10 mouse cellular contexts compared by ENCODE assay signal in genomic region chr2:163397905-163398304, GRCm38 (mm10). TPM values are rescaled to one million over a fixed set of nuclear protein-coding genes. Genes with fewer than 3 reads are reported as not detected.
DNase-seq lines count a peak whose midpoint lies in the region; ATAC-seq and TF ChIP-seq lines count a peak whose summit lies in the region.
"Had no signal": no experiment of that assay in that cellular context is flagged by ENCODE, and none has a peak within 500 bp of the region (broad histone marks: within the 10 kb centered on the region; RNA-seq: fewer than 3 reads in every experiment).

TSS of gene Jph2 (minus strand) at chr2:163397993.

- TF ChIP-seq CTCF in thymus, adult 2 months (IDR thresholded peaks at IDR 0.05; ENCODE audit: borderline replicate concordance, control insufficient read depth, extremely low read depth, insufficient read depth, low read length, poor library complexity), result no peak

- peak within 1 kb of the TSS; percentile 77 for H3K4me2 ChIP-seq in myocyte (ENCODE audit: low read depth)

- no peaks in the 10 kb centered on the region for H3K27me3 ChIP-seq in thymus, adult 2 months (ENCODE audit: control insufficient read depth, insufficient read depth, low read length)
- H3K27me3 ChIP-seq in myocyte (ENCODE audit: control insufficient read depth, insufficient read depth, insufficient read length), result no peaks in the 10 kb centered on the region
- H3K27me3 ChIP-seq: Patski had no signal

- no peaks in the 10 kb centered on the region for H3K4me1 ChIP-seq in thymus, adult 2 months (replicated peaks; ENCODE audit: control insufficient read depth, insufficient read depth, low read length)
- H3K4me1 ChIP-seq: megakaryocyte, embryonic 14.5 days had no signal

- no peak within 1 kb of the TSS for H3K4me3 ChIP-seq in thymus, adult 2 months (ENCODE audit: control insufficient read depth, insufficient read depth, low read length)
- peak within 1 kb of the TSS; percentile 89 for H3K4me3 ChIP-seq in myocyte
- H3K4me3 ChIP-seq: megakaryocyte, embryonic 14.5 days had no signal

- ATAC-seq in megakaryocyte-erythroid progenitor cell, adult 5-6 weeks (replicated peaks; ENCODE audit: low FRiP score, low TSS enrichment, poor library complexity, severe bottlenecking), result no peak
- ATAC-seq: Patski had no signal

- H3ac ChIP-seq in myocyte (ENCODE audit: control insufficient read depth, insufficient read length), result peak within 1 kb of the TSS; percentile 21

- no peak for TF ChIP-seq POLR2A in thymus, adult 2 months (IDR thresholded peaks at IDR 0.05; ENCODE audit: control insufficient read depth, extremely low read depth, insufficient read depth, low read length, poor library complexity)
- peak; percentile 79 for TF ChIP-seq POLR2A in myocyte (IDR thresholded peaks at IDR 0.05; ENCODE audit: insufficient read length, low read depth)

- no peak within 1 kb of the TSS for H3K27ac ChIP-seq in thymus, adult 2 months (ENCODE audit: control insufficient read depth, insufficient read depth, low read length)

- H3K36me3 ChIP-seq in thymus, adult 2 months (ENCODE audit: control insufficient read depth, insufficient read depth, low read length), result no peaks in the 10 kb centered on the region
- H3K36me3 ChIP-seq in myocyte (ENCODE audit: control insufficient read depth, insufficient read depth), result no peaks in the 10 kb centered on the region

- 50% methylated on average over 10 of the region's 10 CpGs for WGBS in thymus, adult 2 months

- DNase-seq in thymus, adult 2 months, result no peak
- DNase-seq in thymus, postnatal 10 days (ENCODE audit: low spot score in 2 of 2), result no peak
- peak; percentile 99 for DNase-seq in heart, adult 11 months
- peak; percentile 32 to 48 for DNase-seq in kidney, postnatal 25 days
- DNase-seq in frontal cortex, adult 2 months (ENCODE audit: extremely low spot score in 1 of 2, low spot score in 1 of 2), result no peak
- no peak for DNase-seq in spleen, adult 18-20 months

- H3K79me2 ChIP-seq in myocyte (ENCODE audit: control insufficient read depth, insufficient read depth), result peaks cover 49% of the 10 kb centered on the region

TF ChIP-seq in myocyte, 11 proteins besides CTCF, POLR2A, EP300 and RAD21:
- no peak for TF ChIP-seq TCF3 (IDR thresholded peaks at IDR 0.05; ENCODE audit: insufficient read length, low read depth)
- no peak for TF ChIP-seq MAX (IDR thresholded peaks at IDR 0.05; ENCODE audit: low read depth)
- TF ChIP-seq SRF (IDR thresholded peaks at IDR 0.05; ENCODE audit: control insufficient read depth, insufficient read length, low read depth), result peak; percentile 78
- no peak for TF ChIP-seq REST (IDR thresholded peaks at IDR 0.05; ENCODE audit: insufficient read depth, insufficient read length)
- no peak for TF ChIP-seq USF1 (IDR thresholded peaks at IDR 0.05; ENCODE audit: low read depth)
- no peak for TF ChIP-seq TCF12 (IDR thresholded peaks at IDR 0.05; ENCODE audit: insufficient read depth, poor library complexity, severe bottlenecking)
- TF ChIP-seq MYOD1 (IDR thresholded peaks at IDR 0.05; ENCODE audit: control insufficient read depth in 1 of 3, insufficient read length in 2 of 3, low read depth in 2 of 3), result no peak
- TF ChIP-seq E2F4 (IDR thresholded peaks at IDR 0.05; ENCODE audit: insufficient read depth), result no peak
- peak; percentile 73 for TF ChIP-seq POLR2AphosphoS2 (IDR thresholded peaks at IDR 0.05; ENCODE audit: insufficient read length, low read depth)
- TF ChIP-seq MYOG (IDR thresholded peaks at IDR 0.05; ENCODE audit: control insufficient read depth in 1 of 3, insufficient read depth in 1 of 3, insufficient read length in 2 of 3, low read depth in 2 of 3), result peak in 1 of 3 experiments; percentile 71
- no peak for TF ChIP-seq CEBPB (IDR thresholded peaks at IDR 0.05; ENCODE audit: insufficient read depth, poor library complexity, severe bottlenecking)

RNA-seq across cellular contexts. Expression of gene Jph2, which starts in this region (rescaled TPM):
- polyA plus RNA-seq in thymus, adult 2 months (2012; rRNA removed), result 3.3 and 14.7 TPM in 2 replicates
- 217 TPM for polyA plus RNA-seq in myocyte (2012; fragmentation: generic; extraction: Trizol)
- not detected in 2 replicates for total RNA-seq in megakaryocyte-erythroid progenitor cell, adult 5-6 weeks (2014; fragmentation: Nextera tagmentation)
- not detected in 2 replicates for total RNA-seq in megakaryocyte-erythroid progenitor cell, adult 5-6 weeks (2017)
- 0.64 and 0.78 TPM in 2 replicates for polyA plus RNA-seq in frontal cortex, adult 2 months (2012; rRNA removed)

Comparison
In these comparisons a context has a peak if more than half of its experiments do, and no peak if none do; other contexts are left out.
1. RNA of gene Jph2 (polyA plus RNA-seq): 217 TPM in myocyte (single experiment); 3.3 to 14.7 TPM in thymus, adult 2 months and 0.64 to 0.78 TPM in frontal cortex, adult 2 months; every median in the first group is over 10 times any median in the second.
2. DNase-seq: peak in heart, adult 11 months (single experiment) and kidney, postnatal 25 days (2 of 2); none in thymus, adult 2 months (single experiment), thymus, postnatal 10 days (0 of 2), frontal cortex, adult 2 months (0 of 2) and spleen, adult 18-20 months (0 of 2).